Mouse (Mus musculus): Measurements from ENCODE around the gene Tbc1d24.

DNA sequence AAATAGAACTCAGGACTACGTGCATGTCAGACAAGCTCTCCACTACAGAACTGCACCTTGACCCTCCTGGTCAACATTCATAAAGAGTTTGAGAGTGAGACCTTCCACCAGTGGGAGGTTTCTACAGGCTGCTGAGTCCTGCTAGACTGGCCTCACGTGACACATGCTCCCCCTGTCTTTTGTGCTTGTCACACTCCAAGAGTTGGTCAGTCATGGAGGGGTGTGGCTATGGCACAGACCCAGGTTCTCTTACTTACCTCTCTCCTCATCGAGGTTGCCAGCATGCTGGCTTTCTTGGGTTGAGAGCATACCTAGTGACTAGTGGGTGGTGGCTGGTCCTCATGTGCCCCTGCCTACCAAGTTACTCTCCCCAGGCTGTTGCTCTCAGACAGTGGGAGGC, 50.9 kb downstream of the Tbc1d24 start:
- TF ChIP-seq EP300 (IDR thresholded peaks at IDR 0.05; ENCODE audit: insufficient read depth, low read depth, low read length) (no peak), CTCF (IDR thresholded peaks at IDR 0.05) (no peak)

Data from heart, adult 2 months (tissue).